Mouse (Mus musculus): ENCODE results near the gene Srl. TPM values are rescaled to one million over a fixed set of nuclear protein-coding genes. Genes with fewer than 3 reads are reported as not detected.

Gene Srl
- polyA plus RNA-seq, 1 experiment = 9.6 TPM

DNA sequence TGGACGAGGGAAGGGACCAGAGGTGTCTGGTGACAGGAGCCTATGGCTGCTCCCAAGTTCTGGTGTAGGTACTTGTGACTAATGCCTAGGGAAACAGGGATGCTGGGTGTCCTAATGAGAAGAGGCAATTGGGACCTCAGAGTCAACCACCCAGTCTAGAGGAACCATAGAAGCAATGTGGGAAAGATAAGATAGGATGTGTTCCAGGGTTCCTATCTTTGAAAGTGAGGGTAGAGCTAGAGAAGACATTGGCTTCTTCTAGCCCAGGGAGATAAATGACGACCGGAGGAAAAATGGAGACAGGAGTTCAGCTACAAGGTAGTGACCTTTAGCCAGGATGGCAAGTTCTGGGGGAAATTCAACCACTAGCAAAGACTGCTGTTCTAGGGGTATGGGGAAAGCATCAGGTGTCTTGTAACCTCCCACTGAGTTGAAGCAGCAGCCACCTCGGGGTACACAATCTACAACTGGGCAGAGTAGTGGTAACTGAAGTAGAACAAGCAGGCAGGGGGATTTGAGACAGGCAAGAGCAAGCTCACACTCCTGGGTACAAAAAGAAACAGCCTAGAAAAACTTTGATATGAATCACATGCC lies 20.4 kb downstream of the Srl start:
- TF ChIP-seq CTCF (IDR thresholded peaks at IDR 0.05; ENCODE audit: extremely low read depth, insufficient read depth, low read length) (no peak), POLR2A (IDR thresholded peaks at IDR 0.05; ENCODE audit: extremely low read depth, insufficient read depth, low read length) (no peak)
- H3K4me3 ChIP-seq (ENCODE audit: insufficient read depth, low read length) = no peak overlapping the region
- H3K4me1 ChIP-seq (ENCODE audit: control insufficient read depth, insufficient read depth, low read length) = no peaks in the 10 kb centered on the region
- H3K27ac ChIP-seq (ENCODE audit: insufficient read depth, low read length) = no peak overlapping the region

DNA sequence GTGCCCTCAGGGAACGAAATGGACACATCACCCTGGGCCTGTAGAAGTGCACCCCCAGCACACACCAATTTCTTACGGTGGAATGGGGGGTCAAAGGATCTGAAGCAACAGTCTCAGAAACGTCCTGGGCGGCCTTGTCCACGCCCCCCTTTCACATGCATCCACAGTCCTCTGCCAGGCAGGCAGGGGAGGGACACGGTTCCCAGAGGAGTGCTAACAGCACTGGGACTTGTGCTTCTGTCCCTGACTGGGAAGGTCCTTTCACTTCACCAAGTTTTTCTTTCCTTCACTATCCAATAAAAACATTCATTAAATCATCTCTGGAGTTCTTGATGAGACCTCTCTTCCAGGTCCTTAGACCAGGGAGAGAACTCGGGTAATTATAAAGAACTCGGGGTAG lies 20.9 kb downstream of the Srl start:
- no peak for TF ChIP-seq CTCF (IDR thresholded peaks at IDR 0.05; ENCODE audit: extremely low read depth, insufficient read depth, low read length)
- TF ChIP-seq POLR2A (IDR thresholded peaks at IDR 0.05; ENCODE audit: extremely low read depth, insufficient read depth, low read length) = no peak
- Histone ChIP-seq H3K27ac (ENCODE audit: insufficient read depth, low read length) (no peak overlapping the region), H3K4me3 (ENCODE audit: insufficient read depth, low read length) (no peak overlapping the region), H3K4me1 (ENCODE audit: control insufficient read depth, insufficient read depth, low read length) (no peaks in the 10 kb centered on the region)

DNA sequence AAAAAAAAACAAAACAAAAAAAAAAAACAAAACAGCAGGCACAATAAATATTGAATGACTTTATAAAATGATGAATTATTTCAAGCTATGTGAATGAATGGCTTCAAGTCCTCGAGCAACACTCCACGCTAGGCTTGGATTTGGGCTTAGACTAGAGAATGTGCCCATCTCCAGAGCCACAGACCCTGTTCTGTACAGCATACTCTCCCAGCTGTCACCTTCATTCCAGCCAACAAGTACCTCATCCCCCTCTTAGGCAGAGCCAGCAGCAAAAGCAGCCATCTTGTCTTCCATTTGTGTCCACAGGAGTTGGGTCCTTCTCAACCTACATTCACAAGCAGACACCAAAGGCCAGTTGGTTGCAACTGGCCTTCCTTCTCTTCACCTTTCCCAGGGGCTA lies 21.8 kb downstream of the Srl start:
- no peak overlapping the region for H3K27ac ChIP-seq (ENCODE audit: insufficient read depth, low read length)
- TF ChIP-seq POLR2A (IDR thresholded peaks at IDR 0.05; ENCODE audit: extremely low read depth, insufficient read depth, low read length) (no peak), CTCF (IDR thresholded peaks at IDR 0.05; ENCODE audit: extremely low read depth, insufficient read depth, low read length) (no peak)
- H3K4me3 ChIP-seq (ENCODE audit: insufficient read depth, low read length) = no peak overlapping the region
- no peaks in the 10 kb centered on the region for H3K4me1 ChIP-seq (ENCODE audit: control insufficient read depth, insufficient read depth, low read length)

- TF ChIP-seq CTCF (IDR thresholded peaks at IDR 0.05; ENCODE audit: extremely low read depth, insufficient read depth, low read length) (no peak), POLR2A (IDR thresholded peaks at IDR 0.05; ENCODE audit: extremely low read depth, insufficient read depth, low read length) (no peak)
- Histone ChIP-seq H3K4me1 (ENCODE audit: control insufficient read depth, insufficient read depth, low read length) (no peaks in the 10 kb centered on the region), H3K4me3 (ENCODE audit: insufficient read depth, low read length) (no peak overlapping the region), H3K27ac (ENCODE audit: insufficient read depth, low read length) (no peak overlapping the region)
Observed at GRCm38 (mm10) chr16:4519157-4519556, 22.5 kb downstream of the Srl start.

- peaks cover 2% of the 10 kb centered on the region; the same call in 1 of the 2 replicates for H3K4me1 ChIP-seq (ENCODE audit: control insufficient read depth, insufficient read depth, low read length)
- H3K27ac ChIP-seq (ENCODE audit: insufficient read depth, low read length) = no peak overlapping the region
- H3K4me3 ChIP-seq (ENCODE audit: insufficient read depth, low read length) = no peak overlapping the region
- TF ChIP-seq CTCF (IDR thresholded peaks at IDR 0.05; ENCODE audit: extremely low read depth, insufficient read depth, low read length) (no peak), POLR2A (IDR thresholded peaks at IDR 0.05; ENCODE audit: extremely low read depth, insufficient read depth, low read length) (no peak)
Observed at GRCm38 (mm10) chr16:4517906-4518305, 23.7 kb downstream of the Srl start.

- no peak overlapping the region for H3K27ac ChIP-seq (ENCODE audit: insufficient read depth, low read length)
- no peak overlapping the region for H3K4me3 ChIP-seq (ENCODE audit: insufficient read depth, low read length)
- no peak for TF ChIP-seq POLR2A (IDR thresholded peaks at IDR 0.05; ENCODE audit: extremely low read depth, insufficient read depth, low read length)
- no peak for TF ChIP-seq CTCF (IDR thresholded peaks at IDR 0.05; ENCODE audit: extremely low read depth, insufficient read depth, low read length)
- peaks cover 7% of the 10 kb centered on the region; the same call in 1 of the 2 replicates for H3K4me1 ChIP-seq (ENCODE audit: control insufficient read depth, insufficient read depth, low read length)
Observed at GRCm38 (mm10) chr16:4514383-4514782, 27.2 kb downstream of the Srl start.

DNA sequence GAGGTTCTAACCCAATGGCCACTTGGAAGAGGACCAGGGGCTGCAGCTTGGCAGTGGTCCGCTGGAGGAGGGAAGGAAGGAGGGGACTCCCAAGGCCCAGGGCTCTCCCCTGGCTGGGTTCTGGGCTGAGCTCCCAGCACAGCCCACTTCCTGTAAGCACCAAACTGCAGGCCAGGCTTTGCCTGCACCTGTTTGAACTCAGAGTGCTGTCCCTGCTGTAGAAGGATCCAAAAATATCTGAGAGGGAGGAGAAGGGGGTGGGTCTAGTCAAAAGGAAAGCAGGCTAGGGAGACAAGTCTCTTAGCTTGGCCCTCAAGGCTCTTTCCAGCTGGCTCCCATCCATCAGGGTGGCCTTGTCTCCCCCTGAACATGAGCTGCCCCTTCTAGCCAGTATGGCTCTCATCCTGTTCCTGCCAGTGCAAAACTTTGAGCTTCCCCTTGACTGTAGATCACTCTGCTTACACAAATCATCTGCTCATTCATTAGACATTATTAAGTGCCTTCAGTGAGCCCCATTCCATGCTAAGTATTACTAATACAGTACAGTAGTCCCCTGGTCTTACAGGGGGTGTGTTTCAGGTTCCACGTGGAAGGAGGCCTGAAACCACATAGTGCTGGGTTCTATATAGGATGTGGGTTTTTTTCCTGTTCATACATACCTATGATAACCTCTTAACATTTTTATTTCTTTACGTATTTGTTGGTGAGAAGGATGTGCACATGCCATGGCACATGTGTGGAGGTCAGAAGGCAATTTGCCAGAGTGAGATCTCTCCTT lies 28.8 kb downstream of the Srl start:
- Histone ChIP-seq H3K4me1 (ENCODE audit: control insufficient read depth, insufficient read depth, low read length) (peaks cover 7% of the 10 kb centered on the region; the same call in 1 of the 2 replicates), H3K27ac (ENCODE audit: insufficient read depth, low read length) (peak overlapping the region; percentile 42; the same call in 1 of the 2 replicates), H3K4me3 (ENCODE audit: insufficient read depth, low read length) (no peak overlapping the region)
- TF ChIP-seq POLR2A (IDR thresholded peaks at IDR 0.05; ENCODE audit: extremely low read depth, insufficient read depth, low read length) (no peak), CTCF (IDR thresholded peaks at IDR 0.05; ENCODE audit: extremely low read depth, insufficient read depth, low read length) (no peak)

DNA sequence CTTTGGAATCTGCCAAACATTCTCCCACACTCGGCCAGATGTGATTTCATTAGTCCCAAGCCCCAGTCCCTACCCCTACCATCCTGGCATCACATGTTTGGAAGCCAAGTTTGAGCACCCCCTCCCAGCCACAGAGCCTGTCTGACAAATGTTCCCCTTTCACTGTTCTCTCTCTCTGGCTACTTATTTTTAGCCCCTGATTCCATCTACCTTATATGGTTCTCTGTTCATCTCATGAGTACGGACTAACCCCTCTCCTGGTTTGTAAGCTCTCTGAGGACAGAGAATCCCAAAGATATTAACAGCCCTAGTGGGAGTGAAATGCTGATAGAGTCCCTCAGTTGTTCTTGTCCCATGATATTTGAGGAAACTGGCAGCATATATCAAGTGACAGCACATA lies 30.2 kb downstream of the Srl start:
- Histone ChIP-seq H3K27ac (ENCODE audit: insufficient read depth, low read length) (no peak overlapping the region), H3K4me3 (ENCODE audit: insufficient read depth, low read length) (no peak overlapping the region), H3K4me1 (ENCODE audit: control insufficient read depth, insufficient read depth, low read length) (peaks cover 7% of the 10 kb centered on the region; the same call in 1 of the 2 replicates)
- TF ChIP-seq CTCF (IDR thresholded peaks at IDR 0.05; ENCODE audit: extremely low read depth, insufficient read depth, low read length) = no peak
- TF ChIP-seq POLR2A (IDR thresholded peaks at IDR 0.05; ENCODE audit: extremely low read depth, insufficient read depth, low read length) = no peak

DNA sequence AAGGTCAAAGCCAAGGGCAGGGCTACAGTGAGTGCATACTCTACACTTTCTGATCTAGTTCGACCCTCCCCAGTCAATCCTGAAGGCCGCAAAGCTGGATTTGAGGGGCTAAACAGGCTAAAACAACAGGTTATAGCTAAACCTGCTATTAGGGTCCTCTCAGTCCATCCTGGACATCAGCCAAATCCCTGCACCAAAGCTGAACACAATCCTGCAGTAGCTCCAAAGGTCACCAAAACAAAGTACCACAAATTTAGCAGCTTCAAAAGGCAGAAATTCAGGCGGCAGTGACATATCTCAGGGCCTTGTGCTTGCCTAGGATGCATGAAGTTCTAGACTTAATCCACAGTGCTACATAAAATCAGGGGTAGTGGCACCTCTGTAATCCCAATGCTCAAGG lies 35.4 kb downstream of the Srl start:
- TF ChIP-seq CTCF (IDR thresholded peaks at IDR 0.05; ENCODE audit: extremely low read depth, insufficient read depth, low read length) (no peak), POLR2A (IDR thresholded peaks at IDR 0.05; ENCODE audit: extremely low read depth, insufficient read depth, low read length) (no peak)

GRCm38 (mm10) chr16:4503495-4503894 lies 38.1 kb downstream of the Srl start:
- no peaks in the 10 kb centered on the region for H3K4me1 ChIP-seq (ENCODE audit: control insufficient read depth, insufficient read depth, low read length)
- H3K27ac ChIP-seq (ENCODE audit: insufficient read depth, low read length) = no peak overlapping the region
- H3K4me3 ChIP-seq (ENCODE audit: insufficient read depth, low read length) = no peak overlapping the region
- TF ChIP-seq POLR2A (IDR thresholded peaks at IDR 0.05; ENCODE audit: extremely low read depth, insufficient read depth, low read length) (no peak), CTCF (IDR thresholded peaks at IDR 0.05; ENCODE audit: extremely low read depth, insufficient read depth, low read length) (no peak)

More for the DNA sequence above, 35.4 kb downstream of the Srl start:
- Histone ChIP-seq H3K4me1 (ENCODE audit: control insufficient read depth, insufficient read depth, low read length) (no peaks in the 10 kb centered on the region), H3K27ac (ENCODE audit: insufficient read depth, low read length) (no peak overlapping the region), H3K4me3 (ENCODE audit: insufficient read depth, low read length) (no peak overlapping the region)
